Comparison of ENCODE assay signal across 8 mouse cellular contexts in genomic region chr17:45556107-45556489, GRCm38 (mm10). TPM values are rescaled to one million over a fixed set of nuclear protein-coding genes. Genes with fewer than 3 reads are reported as not detected.
DNase-seq lines count a peak whose midpoint lies in the region; ATAC-seq and TF ChIP-seq lines count a peak whose summit lies in the region.

No protein-coding gene starts in this region.

- WGBS in heart, embryonic 10.5 days = 2% methylated on average over 14 of the region's 14 CpGs
- 2% methylated on average over 14 of the region's 14 CpGs for WGBS in forebrain, embryonic 16.5 days
- 1% methylated on average over 14 of the region's 14 CpGs for WGBS in liver, postnatal 0 days (ENCODE audit: insufficient replicate concordance)

- H3K4me1 ChIP-seq in heart, embryonic 10.5 days = peaks cover 36% of the 10 kb centered on the region
- H3K4me1 ChIP-seq in E14TG2a.4 (replicated peaks; ENCODE audit: low read depth, low read length) = peaks cover 61% of the 10 kb centered on the region
- H3K4me1 ChIP-seq in forebrain, embryonic 16.5 days (replicated peaks; ENCODE audit: control insufficient read depth, insufficient read depth, low read length) = peaks cover 11% of the 10 kb centered on the region
- peaks cover 16% of the 10 kb centered on the region for H3K4me1 ChIP-seq in liver, postnatal 0 days (ENCODE audit: insufficient read depth)

- peaks cover 68% of the 10 kb centered on the region for H3K27me3 ChIP-seq in heart, embryonic 10.5 days (ENCODE audit: insufficient read depth, poor library complexity, severe bottlenecking)
- peaks cover 26% of the 10 kb centered on the region for H3K27me3 ChIP-seq in E14TG2a.4 (ENCODE audit: insufficient read depth, low read length)
- peaks cover 6% of the 10 kb centered on the region; the same call in 1 of the 2 replicates for H3K27me3 ChIP-seq in forebrain, embryonic 16.5 days (replicated peaks; ENCODE audit: control insufficient read depth, insufficient read depth, low read length)
- H3K27me3 ChIP-seq in liver, postnatal 0 days (ENCODE audit: insufficient read depth, low read length) = peaks cover 10% of the 10 kb centered on the region

- H3K4me3 ChIP-seq in heart, embryonic 10.5 days = peak overlapping the region; percentile 76
- H3K4me3 ChIP-seq in E14TG2a.4 (replicated peaks; ENCODE audit: low read length) = peak overlapping the region; percentile 92
- H3K4me3 ChIP-seq in forebrain, embryonic 16.5 days (replicated peaks; ENCODE audit: low read length) = peak overlapping the region; percentile 61
- peak overlapping the region; percentile 63 for H3K4me3 ChIP-seq in liver, postnatal 0 days (ENCODE audit: low read depth, low read length)

- no peak for DNase-seq in heart, embryonic 10.5 days (ENCODE audit: low spot score)
- no peak for DNase-seq in heart, postnatal 4 days
- DNase-seq in liver, postnatal 0 days = no peak
- DNase-seq in yolk sac, embryonic 10.5 days (ENCODE audit: low spot score) = no peak
- no peak for DNase-seq in layer of hippocampus, adult 9-10 months (ENCODE audit: low spot score)

- H3K4me2 ChIP-seq in forebrain, embryonic 16.5 days (ENCODE audit: low read length) = peak overlapping the region; percentile 94
- H3K4me2 ChIP-seq in liver, postnatal 0 days (ENCODE audit: low read depth, low read length) = peak overlapping the region; percentile 93

- ATAC-seq in forebrain, embryonic 16.5 days = no peak
- ATAC-seq in liver, postnatal 0 days = no peak; the same call in 1 of the 2 replicates
- ATAC-seq in CD4-positive, CD25-positive, alpha-beta regulatory T cell, adult 4 months = no peak

- H3K9ac ChIP-seq in forebrain, embryonic 16.5 days (replicated peaks; ENCODE audit: low read depth, low read length) = peak overlapping the region; percentile 71
- peak overlapping the region; percentile 65 for H3K9ac ChIP-seq in liver, postnatal 0 days (replicated peaks)

- TF ChIP-seq EP300 in liver, postnatal 0 days (IDR thresholded peaks at IDR 0.05; ENCODE audit: low read depth) = no peak

- no peaks in the 10 kb centered on the region for H3K9me3 ChIP-seq in heart, embryonic 10.5 days
- no peaks in the 10 kb centered on the region for H3K9me3 ChIP-seq in E14TG2a.4 (ENCODE audit: low read length)
- no peaks in the 10 kb centered on the region for H3K9me3 ChIP-seq in forebrain, embryonic 16.5 days (ENCODE audit: control insufficient read depth, low read length)
- H3K9me3 ChIP-seq in liver, postnatal 0 days (ENCODE audit: low read length) = no peaks in the 10 kb centered on the region

- H3K27ac ChIP-seq in heart, embryonic 10.5 days = peak overlapping the region; percentile 75
- no peak overlapping the region for H3K27ac ChIP-seq in forebrain, embryonic 16.5 days (ENCODE audit: low read length)
- H3K27ac ChIP-seq in liver, postnatal 0 days (ENCODE audit: low read depth) = peak overlapping the region; percentile 20; the same call in 1 of the 2 replicates

- TF ChIP-seq CTCF in E14TG2a.4 (conservative IDR thresholded peaks at IDR 0.05; ENCODE audit: low read length) = no peak
- TF ChIP-seq CTCF in liver, postnatal 0 days (IDR thresholded peaks at IDR 0.05; ENCODE audit: low read depth) = no peak

- H3K36me3 ChIP-seq in heart, embryonic 10.5 days = 0 out of 2 replicates have a peak, but pooled peaks cover 7% of the 10 kb centered on the region
- H3K36me3 ChIP-seq in E14TG2a.4 (ENCODE audit: insufficient read depth, low read length) = peaks cover 20% of the 10 kb centered on the region
- H3K36me3 ChIP-seq in forebrain, embryonic 16.5 days (ENCODE audit: control insufficient read depth, insufficient read depth) = no peaks in the 10 kb centered on the region
- H3K36me3 ChIP-seq in liver, postnatal 0 days (replicated peaks; ENCODE audit: insufficient read depth, low read length) = peaks cover 9% of the 10 kb centered on the region

RNA-seq across cellular contexts. Expression of gene Nfkbie, which starts 0.6 kb away (rescaled TPM):
- 2.8 and 3.7 TPM in 2 replicates for polyA plus RNA-seq in heart, embryonic 10.5 days (2016; fragmentation: Nextera tagmentation; extraction: Ambion mirVana)
- 1 to 10 TPM; 1.5 to 1.9 TPM for total RNA-seq in heart, postnatal 4 days (2021)
- 3.9 and 5.0 TPM in 2 replicates for polyA plus RNA-seq in forebrain, embryonic 16.5 days (2015; fragmentation: Nextera tagmentation; extraction: Ambion mirVana)
- polyA plus RNA-seq in liver, postnatal 0 days (2015; fragmentation: Nextera tagmentation; extraction: Ambion mirVana) = 2.8 and 3.0 TPM in 2 replicates
- 10 to 100 TPM; 33.1 to 48.1 TPM for polyA plus RNA-seq in CD4-positive, CD25-positive, alpha-beta regulatory T cell, adult 4 months (2017; shearing (Covaris generic))

RNA-seq across cellular contexts. Expression of gene Tmem151b, which starts 6.6 kb away (rescaled TPM):
- 0.84 and 1.7 TPM in 2 replicates for polyA plus RNA-seq in heart, embryonic 10.5 days (2016; fragmentation: Nextera tagmentation; extraction: Ambion mirVana)
- under 1 TPM; 0.20 to 0.24 TPM for total RNA-seq in heart, postnatal 4 days (2021)
- polyA plus RNA-seq in forebrain, embryonic 16.5 days (2015; fragmentation: Nextera tagmentation; extraction: Ambion mirVana) = 37.4 and 41.3 TPM in 2 replicates
- polyA plus RNA-seq in liver, postnatal 0 days (2015; fragmentation: Nextera tagmentation; extraction: Ambion mirVana) = 0.13 and 0.19 TPM in 2 replicates
- polyA plus RNA-seq in CD4-positive, CD25-positive, alpha-beta regulatory T cell, adult 4 months (2017; shearing (Covaris generic)) = under 1 TPM; 0.15 to 0.35 TPM

RNA-seq across cellular contexts. Expression of gene Slc35b2, which starts 7.6 kb away (rescaled TPM):
- 107 and 118 TPM in 2 replicates for polyA plus RNA-seq in heart, embryonic 10.5 days (2016; fragmentation: Nextera tagmentation; extraction: Ambion mirVana)
- total RNA-seq in heart, postnatal 4 days (2021) = 10 to 100 TPM; 37.3 to 39.2 TPM
- polyA plus RNA-seq in forebrain, embryonic 16.5 days (2015; fragmentation: Nextera tagmentation; extraction: Ambion mirVana) = 91.5 and 93.3 TPM in 2 replicates
- 47.7 and 47.9 TPM in 2 replicates for polyA plus RNA-seq in liver, postnatal 0 days (2015; fragmentation: Nextera tagmentation; extraction: Ambion mirVana)
- polyA plus RNA-seq in CD4-positive, CD25-positive, alpha-beta regulatory T cell, adult 4 months (2017; shearing (Covaris generic)) = 10 to 100 TPM; 27.6 to 39.0 TPM

RNA-seq across cellular contexts. Expression of gene Hsp90ab1, which starts 17.0 kb away (rescaled TPM):
- 1,633 and 1,893 TPM in 2 replicates for polyA plus RNA-seq in heart, embryonic 10.5 days (2016; fragmentation: Nextera tagmentation; extraction: Ambion mirVana)
- total RNA-seq in heart, postnatal 4 days (2021) = 1,000 to 10,000 TPM; 1,093 to 1,133 TPM
- 1,528 and 1,563 TPM in 2 replicates for polyA plus RNA-seq in forebrain, embryonic 16.5 days (2015; fragmentation: Nextera tagmentation; extraction: Ambion mirVana)
- polyA plus RNA-seq in liver, postnatal 0 days (2015; fragmentation: Nextera tagmentation; extraction: Ambion mirVana) = 419 and 445 TPM in 2 replicates
- 1,000 to 10,000 TPM; 1,172 to 1,222 TPM for polyA plus RNA-seq in CD4-positive, CD25-positive, alpha-beta regulatory T cell, adult 4 months (2017; shearing (Covaris generic))

RNA-seq across cellular contexts. Expression of gene Tcte1, which starts 32.9 kb away (rescaled TPM):
- 0.36 and 0.80 TPM in 2 replicates for polyA plus RNA-seq in heart, embryonic 10.5 days (2016; fragmentation: Nextera tagmentation; extraction: Ambion mirVana)
- not detected for total RNA-seq in heart, postnatal 4 days (2021)
- 4.7 and 4.8 TPM in 2 replicates for polyA plus RNA-seq in forebrain, embryonic 16.5 days (2015; fragmentation: Nextera tagmentation; extraction: Ambion mirVana)
- not detected in 2 replicates for polyA plus RNA-seq in liver, postnatal 0 days (2015; fragmentation: Nextera tagmentation; extraction: Ambion mirVana)
- not detected for polyA plus RNA-seq in CD4-positive, CD25-positive, alpha-beta regulatory T cell, adult 4 months (2017; shearing (Covaris generic))

Comparison
In these comparisons a context has a peak if more than half of its experiments do, and no peak if none do; other contexts are left out.
1. RNA of gene Tmem151b, which starts 6.6 kb away (polyA plus RNA-seq): 37.4 to 41.3 TPM in forebrain, embryonic 16.5 days; 0.84 to 1.7 TPM in heart, embryonic 10.5 days, 0.15 to 0.35 TPM in CD4-positive, CD25-positive, alpha-beta regulatory T cell, adult 4 months and 0.13 to 0.19 TPM in liver, postnatal 0 days; every median in the first group is over 10 times any median in the second.
2. Peak in every context shown above with its lines, with median percentiles within 50 percentile points of each other: H3K4me3 ChIP-seq.